Mouse (Mus musculus): ENCODE measurements around the gene D930048N14Rik. TPM values are rescaled to one million over a fixed set of nuclear protein-coding genes. Genes with fewer than 3 reads are reported as not detected.
"Not testable (repeated sequence)": the region's sequence is repeated elsewhere in the genome, so short reads cannot be mapped to it uniquely, and the experiment has no call there.

D930048N14Rik gene
- polyA plus RNA-seq, 1 experiment from 2014 or later = 3.9 TPM

GRCm38 (mm10) chr11:51632130-51632753 lies 18.5 kb upstream of the D930048N14Rik start:
- H3K27ac ChIP-seq = no peak overlapping the region
- 73% methylated on average over 6 of the region's 6 CpGs for WGBS

GRCm38 (mm10) chr11:51633200-51633599 lies 17.6 kb upstream of the D930048N14Rik start:
- H3K9ac ChIP-seq; H3K4me3 ChIP-seq; H3K27ac ChIP-seq; H3K36me3 ChIP-seq; H3K27me3 ChIP-seq; ATAC-seq (ENCODE audit: borderline replicate concordance, extremely low read depth, low FRiP score, low TSS enrichment); H3K9me3 ChIP-seq; H3K4me2 ChIP-seq: not testable (repeated sequence)
- peaks cover 28% of the 10 kb centered on the region for H3K4me1 ChIP-seq
- 88% methylated on average over 7 of the region's 7 CpGs for WGBS

More at GRCm38 (mm10) chr11:51632130-51632753, 18.5 kb upstream of the D930048N14Rik start:
- Histone ChIP-seq H3K4me1 (peaks cover 22% of the 10 kb centered on the region), H3K27me3 (no peaks in the 10 kb centered on the region), H3K9me3 (no peaks in the 10 kb centered on the region), H3K4me2 (no peak overlapping the region), H3K9ac (no peak overlapping the region), H3K36me3 (peaks cover 10% of the 10 kb centered on the region), H3K4me3 (no peak overlapping the region)
- ATAC-seq (ENCODE audit: borderline replicate concordance, extremely low read depth, low FRiP score, low TSS enrichment) = no peak

GRCm38 (mm10) chr11:51633721-51634120 lies 17.0 kb upstream of the D930048N14Rik start:
- no peak overlapping the region for H3K9ac ChIP-seq
- H3K27ac ChIP-seq = no peak overlapping the region
- peaks cover 28% of the 10 kb centered on the region for H3K4me1 ChIP-seq
- H3K36me3 ChIP-seq = no peaks in the 10 kb centered on the region
- no peaks in the 10 kb centered on the region for H3K27me3 ChIP-seq
- 86% methylated on average over 3 of the region's 3 CpGs for WGBS
- H3K4me3 ChIP-seq = no peak overlapping the region
- no peak overlapping the region for H3K4me2 ChIP-seq
- H3K9me3 ChIP-seq = no peaks in the 10 kb centered on the region
- no peak for ATAC-seq (ENCODE audit: borderline replicate concordance, extremely low read depth, low FRiP score, low TSS enrichment)

- Histone ChIP-seq H3K27ac (peak overlapping the region; percentile 88), H3K4me1 (peaks cover 28% of the 10 kb centered on the region), H3K27me3 (no peaks in the 10 kb centered on the region), H3K4me2 (peak overlapping the region; percentile 89), H3K36me3 (no peaks in the 10 kb centered on the region), H3K9me3 (no peaks in the 10 kb centered on the region), H3K4me3 (peak overlapping the region; percentile 73), H3K9ac (peak overlapping the region; percentile 73)
- no peak for ATAC-seq (ENCODE audit: borderline replicate concordance, extremely low read depth, low FRiP score, low TSS enrichment)
- WGBS = 10% methylated on average over 6 of the region's 6 CpGs
Measured at GRCm38 (mm10) chr11:51635127-51635524, 15.6 kb upstream of the D930048N14Rik start.

- peak; percentile 73 for ATAC-seq (ENCODE audit: borderline replicate concordance, extremely low read depth, low FRiP score, low TSS enrichment)
Measured at GRCm38 (mm10) chr11:51635525-51636322, 15.0 kb upstream of the D930048N14Rik start, which contains the start of gene Rmnd5b. Rmnd5b (minus strand) TSS chr11:51635896.

GRCm38 (mm10) chr11:51636323-51636684 lies 14.4 kb upstream of the D930048N14Rik start:
- ATAC-seq (ENCODE audit: borderline replicate concordance, extremely low read depth, low FRiP score, low TSS enrichment) = no peak
- peak overlapping the region; percentile 73 for H3K4me3 ChIP-seq
- H3K27me3 ChIP-seq = no peaks in the 10 kb centered on the region
- H3K9ac ChIP-seq = peak overlapping the region; percentile 73
- H3K4me2 ChIP-seq = peak overlapping the region; percentile 89
- H3K27ac ChIP-seq = peak overlapping the region; percentile 88
- H3K4me1 ChIP-seq = peaks cover 36% of the 10 kb centered on the region
- H3K36me3 ChIP-seq = no peaks in the 10 kb centered on the region
- no peaks in the 10 kb centered on the region for H3K9me3 ChIP-seq
- 5% methylated on average over 6 of the region's 6 CpGs for WGBS

More at GRCm38 (mm10) chr11:51635525-51636322, 15.0 kb upstream of the D930048N14Rik start, which contains the start of gene Rmnd5b:
- WGBS = under 1% methylated on average over 61 of the region's 61 CpGs
- H3K36me3 ChIP-seq = no peaks in the 10 kb centered on the region
- H3K4me1 ChIP-seq = peaks cover 32% of the 10 kb centered on the region
- H3K4me3 ChIP-seq = peak within 1 kb of the TSS; percentile 73
- H3K27me3 ChIP-seq = no peaks in the 10 kb centered on the region
- no peaks in the 10 kb centered on the region for H3K9me3 ChIP-seq
- H3K4me2 ChIP-seq = peak within 1 kb of the TSS; percentile 89
- H3K27ac ChIP-seq = peak within 1 kb of the TSS; percentile 88
- H3K9ac ChIP-seq = peak within 1 kb of the TSS; percentile 73

GRCm38 (mm10) chr11:51637971-51638414 lies 12.8 kb upstream of the D930048N14Rik start:
- H3K36me3 ChIP-seq = peaks cover 1% of the 10 kb centered on the region; the same call in 1 of the 2 replicates
- peak overlapping the region; percentile 46 for H3K4me2 ChIP-seq
- 4% methylated on average over 17 of the region's 17 CpGs for WGBS
- ATAC-seq (ENCODE audit: borderline replicate concordance, extremely low read depth, low FRiP score, low TSS enrichment) = 0 out of 2 replicates have a peak, but pooled peaks have one; percentile 7
- H3K9me3 ChIP-seq = no peaks in the 10 kb centered on the region
- peaks cover 32% of the 10 kb centered on the region for H3K4me1 ChIP-seq
- no peaks in the 10 kb centered on the region for H3K27me3 ChIP-seq
- peak overlapping the region; percentile 63 for H3K27ac ChIP-seq
- H3K4me3 ChIP-seq = peak overlapping the region; percentile 8; the same call in 1 of the 2 replicates
- no peak overlapping the region for H3K9ac ChIP-seq

- ATAC-seq (ENCODE audit: borderline replicate concordance, extremely low read depth, low FRiP score, low TSS enrichment) = no peak
- Histone ChIP-seq H3K9me3 (no peaks in the 10 kb centered on the region), H3K4me2 (peak overlapping the region; percentile 46), H3K27ac (peak overlapping the region; percentile 63), H3K36me3 (peaks cover 5% of the 10 kb centered on the region), H3K27me3 (no peaks in the 10 kb centered on the region), H3K9ac (no peak overlapping the region), H3K4me3 (no peak overlapping the region), H3K4me1 (peaks cover 37% of the 10 kb centered on the region)
- WGBS = 57% methylated on average over 5 of the region's 5 CpGs
Measured at GRCm38 (mm10) chr11:51638497-51638896, 12.3 kb upstream of the D930048N14Rik start.

GRCm38 (mm10) chr11:51640748-51641147 lies 10.0 kb upstream of the D930048N14Rik start:
- Histone ChIP-seq H3K27me3 (no peaks in the 10 kb centered on the region), H3K27ac (no peak overlapping the region), H3K4me2 (no peak overlapping the region), H3K36me3 (peaks cover 10% of the 10 kb centered on the region), H3K4me1 (peaks cover 46% of the 10 kb centered on the region), H3K9me3 (no peaks in the 10 kb centered on the region), H3K9ac (no peak overlapping the region), H3K4me3 (no peak overlapping the region)
- 64% methylated on average over 7 of the region's 7 CpGs for WGBS
- no peak for ATAC-seq (ENCODE audit: borderline replicate concordance, extremely low read depth, low FRiP score, low TSS enrichment)

- Histone ChIP-seq H3K9ac (no peak overlapping the region), H3K4me2 (no peak overlapping the region), H3K4me1 (peaks cover 38% of the 10 kb centered on the region), H3K4me3 (no peak overlapping the region), H3K9me3 (no peaks in the 10 kb centered on the region), H3K27ac (peak overlapping the region; percentile 22; the same call in 1 of the 2 replicates), H3K27me3 (no peaks in the 10 kb centered on the region), H3K36me3 (peaks cover 10% of the 10 kb centered on the region)
- 68% methylated on average over 9 of the region's 9 CpGs for WGBS
- ATAC-seq (ENCODE audit: borderline replicate concordance, extremely low read depth, low FRiP score, low TSS enrichment) = no peak
Measured at GRCm38 (mm10) chr11:51643202-51643601, 7.6 kb upstream of the D930048N14Rik start.

- Histone ChIP-seq H3K9me3 (no peaks in the 10 kb centered on the region), H3K9ac (no peak overlapping the region), H3K4me1 (peaks cover 43% of the 10 kb centered on the region), H3K36me3 (peaks cover 10% of the 10 kb centered on the region), H3K4me2 (no peak overlapping the region), H3K4me3 (no peak overlapping the region), H3K27ac (peak overlapping the region; percentile 22; the same call in 1 of the 2 replicates), H3K27me3 (no peaks in the 10 kb centered on the region)
- WGBS = 46% methylated on average over 15 of the region's 15 CpGs
- ATAC-seq (ENCODE audit: borderline replicate concordance, extremely low read depth, low FRiP score, low TSS enrichment) = no peak
Measured at GRCm38 (mm10) chr11:51643761-51644160, 7.0 kb upstream of the D930048N14Rik start.

- Histone ChIP-seq H3K9ac (no peak overlapping the region), H3K27ac (no peak overlapping the region), H3K4me1 (peaks cover 48% of the 10 kb centered on the region), H3K27me3 (peaks cover 3% of the 10 kb centered on the region; the same call in 1 of the 2 replicates), H3K36me3 (peaks cover 10% of the 10 kb centered on the region), H3K4me3 (no peak overlapping the region), H3K9me3 (no peaks in the 10 kb centered on the region), H3K4me2 (no peak overlapping the region)
- 71% methylated on average over 16 of the region's 16 CpGs for WGBS
- ATAC-seq (ENCODE audit: borderline replicate concordance, extremely low read depth, low FRiP score, low TSS enrichment) = no peak
Measured at GRCm38 (mm10) chr11:51644217-51644616, 6.5 kb upstream of the D930048N14Rik start.
